18 mouse cellular contexts compared by ENCODE assay signal in genomic region chr2:179440161-179440560, GRCm38 (mm10). TPM values are rescaled to one million over a fixed set of nuclear protein-coding genes. Genes with fewer than 3 reads are reported as not detected.
DNase-seq lines count a peak whose midpoint lies in the region; ATAC-seq and TF ChIP-seq lines count a peak whose summit lies in the region.
"Had no signal": no experiment of that assay in that cellular context is flagged by ENCODE, and none has a peak within 500 bp of the region (broad histone marks: within the 10 kb centered on the region; RNA-seq: fewer than 3 reads in every experiment).

No protein-coding gene starts in this region.

- H3K9me3 ChIP-seq in hindbrain, embryonic 14.5 days (ENCODE audit: control insufficient read depth, low read length): no peaks in the 10 kb centered on the region
- no peaks in the 10 kb centered on the region for H3K9me3 ChIP-seq in hindbrain, embryonic 16.5 days (ENCODE audit: control insufficient read depth, low read length)
- H3K9me3 ChIP-seq in lung, embryonic 14.5 days (ENCODE audit: low read depth, low read length): no peaks in the 10 kb centered on the region
- no peaks in the 10 kb centered on the region for H3K9me3 ChIP-seq in lung, postnatal 0 days (ENCODE audit: low read length)
- H3K9me3 ChIP-seq: liver, embryonic 12.5 days; midbrain, embryonic 12.5 days; neural tube, embryonic 12.5 days; stomach, embryonic 15.5 days had no signal

- H3K36me3 ChIP-seq in hindbrain, embryonic 14.5 days (replicated peaks; ENCODE audit: control insufficient read depth, insufficient read depth): no peaks in the 10 kb centered on the region
- no peaks in the 10 kb centered on the region for H3K36me3 ChIP-seq in hindbrain, embryonic 16.5 days (ENCODE audit: control insufficient read depth, insufficient read depth, low read length)
- H3K36me3 ChIP-seq in lung, embryonic 14.5 days (ENCODE audit: insufficient read depth): no peaks in the 10 kb centered on the region
- no peaks in the 10 kb centered on the region for H3K36me3 ChIP-seq in lung, postnatal 0 days (ENCODE audit: insufficient read depth, low read length)
- H3K36me3 ChIP-seq: liver, embryonic 12.5 days; midbrain, embryonic 12.5 days; neural tube, embryonic 12.5 days; stomach, embryonic 15.5 days had no signal

- intact Hi-C loops in gastrocnemius, postnatal 36 days (cut with DNase I): no loop called here

- TF ChIP-seq CTCF in lung, embryonic 14.5 days (IDR thresholded peaks at IDR 0.05; ENCODE audit: low read depth): no peak
- no peak for TF ChIP-seq CTCF in lung, postnatal 0 days (IDR thresholded peaks at IDR 0.05)

- no peak overlapping the region for H3K9ac ChIP-seq in hindbrain, embryonic 14.5 days
- no peak overlapping the region for H3K9ac ChIP-seq in hindbrain, embryonic 16.5 days (ENCODE audit: low read depth, low read length)
- H3K9ac ChIP-seq in lung, embryonic 14.5 days: no peak overlapping the region
- no peak overlapping the region for H3K9ac ChIP-seq in lung, postnatal 0 days (replicated peaks; ENCODE audit: low read depth)
- H3K9ac ChIP-seq: liver, embryonic 12.5 days; midbrain, embryonic 12.5 days; neural tube, embryonic 12.5 days; stomach, embryonic 15.5 days had no signal

- no peak overlapping the region for H3K27ac ChIP-seq in hindbrain, embryonic 14.5 days
- no peak overlapping the region for H3K27ac ChIP-seq in hindbrain, embryonic 16.5 days (ENCODE audit: low read depth, low read length)
- no peak overlapping the region for H3K27ac ChIP-seq in lung, embryonic 14.5 days (ENCODE audit: low read depth)
- no peak overlapping the region for H3K27ac ChIP-seq in lung, postnatal 0 days (ENCODE audit: low read length)
- H3K27ac ChIP-seq: heart, adult 2 months; liver, embryonic 12.5 days; midbrain, embryonic 12.5 days; neural tube, embryonic 12.5 days; stomach, embryonic 15.5 days had no signal

- peak; percentile 64 for DNase-seq in hindbrain, embryonic 14.5 days (ENCODE audit: low spot score)
- DNase-seq in lung, embryonic 14.5 days: peak; percentile 32
- DNase-seq in lung, postnatal 0 days (ENCODE audit: low spot score): no peak
- DNase-seq in embryo, embryonic 11 days: peak; percentile 33
- peak; percentile 23 for DNase-seq in right cerebral cortex, postnatal 14 days
- DNase-seq in gastrocnemius, postnatal 36 days: no peak
- DNase-seq in lung, adult 18-20 months: no peak
- DNase-seq: cerebellum, adult 9-11 months; heart, adult 2 months; heart, postnatal 36 days; kidney, adult 2 months; lung, postnatal 36 days; thymus, postnatal 4 days had no signal

- H3K4me1 ChIP-seq in hindbrain, embryonic 14.5 days (replicated peaks; ENCODE audit: control insufficient read depth, insufficient read depth, low read length): peaks cover 19% of the 10 kb centered on the region
- H3K4me1 ChIP-seq in hindbrain, embryonic 16.5 days (ENCODE audit: control insufficient read depth, insufficient read depth, low read depth, low read length): peaks cover 26% of the 10 kb centered on the region
- H3K4me1 ChIP-seq in lung, embryonic 14.5 days (ENCODE audit: insufficient read depth): 0 out of 2 replicates have a peak, but pooled peaks cover 2% of the 10 kb centered on the region
- no peaks in the 10 kb centered on the region for H3K4me1 ChIP-seq in lung, postnatal 0 days (ENCODE audit: insufficient read depth, low read depth, low read length)

- 18% methylated on average over 9 of the region's 9 CpGs for WGBS in hindbrain, embryonic 14.5 days
- WGBS in hindbrain, embryonic 16.5 days: 23% methylated on average over 9 of the region's 9 CpGs
- WGBS in lung, embryonic 14.5 days: 24% methylated on average over 9 of the region's 9 CpGs
- WGBS in lung, postnatal 0 days: 27% methylated on average over 9 of the region's 9 CpGs

- H3K4me3 ChIP-seq in hindbrain, embryonic 14.5 days (replicated peaks; ENCODE audit: low read length): no peak overlapping the region
- H3K4me3 ChIP-seq in hindbrain, embryonic 16.5 days (ENCODE audit: low read length): no peak overlapping the region
- H3K4me3 ChIP-seq in lung, embryonic 14.5 days (ENCODE audit: low read depth, low read length): no peak overlapping the region
- H3K4me3 ChIP-seq in lung, postnatal 0 days (ENCODE audit: low read depth, low read length): no peak overlapping the region
- H3K4me3 ChIP-seq: heart, adult 2 months; liver, embryonic 12.5 days; midbrain, embryonic 12.5 days; neural tube, embryonic 12.5 days; stomach, embryonic 15.5 days had no signal

- TF ChIP-seq EP300 in lung, postnatal 0 days (IDR thresholded peaks at IDR 0.05): no peak

- peaks cover 5% of the 10 kb centered on the region; the same call in 1 of the 2 replicates for H3K27me3 ChIP-seq in hindbrain, embryonic 14.5 days (ENCODE audit: control insufficient read depth, insufficient read depth, low read length)
- H3K27me3 ChIP-seq in hindbrain, embryonic 16.5 days (replicated peaks; ENCODE audit: control insufficient read depth, insufficient read depth, low read length): peaks cover 4% of the 10 kb centered on the region
- peaks cover 35% of the 10 kb centered on the region for H3K27me3 ChIP-seq in lung, embryonic 14.5 days (ENCODE audit: insufficient read depth, low read length)
- H3K27me3 ChIP-seq in lung, postnatal 0 days (replicated peaks; ENCODE audit: insufficient read depth, low read length): peaks cover 19% of the 10 kb centered on the region

- no peak overlapping the region for H3K4me2 ChIP-seq in hindbrain, embryonic 14.5 days (replicated peaks)
- H3K4me2 ChIP-seq in hindbrain, embryonic 16.5 days (ENCODE audit: low read length): no peak overlapping the region
- H3K4me2 ChIP-seq in lung, embryonic 14.5 days: no peak overlapping the region
- no peak overlapping the region for H3K4me2 ChIP-seq in lung, postnatal 0 days (replicated peaks; ENCODE audit: low read depth, low read length)
- H3K4me2 ChIP-seq: liver, embryonic 12.5 days; midbrain, embryonic 12.5 days; neural tube, embryonic 12.5 days; stomach, embryonic 15.5 days had no signal

- no peak for ATAC-seq in hindbrain, embryonic 14.5 days (ENCODE audit: low FRiP score)
- ATAC-seq in hindbrain, embryonic 16.5 days: no peak
- no peak for ATAC-seq in lung, embryonic 14.5 days (ENCODE audit: insufficient read depth)
- no peak for ATAC-seq in lung, postnatal 0 days
- ATAC-seq: liver, embryonic 12.5 days had no signal

RNA-seq across cellular contexts. Expression of gene Cdh4, which starts 2.1 kb away (rescaled TPM):
- polyA plus RNA-seq in hindbrain, embryonic 14.5 days (2014; fragmentation: Nextera tagmentation; extraction: Ambion mirVana): 32.8 and 36.7 TPM in 2 replicates
- polyA plus RNA-seq in hindbrain, embryonic 16.5 days (2015; fragmentation: Nextera tagmentation; extraction: Ambion mirVana): 43.0 and 46.7 TPM in 2 replicates
- polyA plus RNA-seq in lung, embryonic 14.5 days (2014; fragmentation: Nextera tagmentation; extraction: Ambion mirVana): 4.9 and 5.2 TPM in 2 replicates
- polyA plus RNA-seq in lung, postnatal 0 days (2015; fragmentation: Nextera tagmentation; extraction: Ambion mirVana): 2.6 and 3.4 TPM in 2 replicates
- 1 to 10 TPM; 5.1 to 8.2 TPM for total RNA-seq in gastrocnemius, postnatal 36 days (2021)

Comparison
In these comparisons a context has a peak if more than half of its experiments do, and no peak if none do; other contexts are left out.
1. DNase-seq: peak in hindbrain, embryonic 14.5 days (single experiment), lung, embryonic 14.5 days (single experiment), embryo, embryonic 11 days (single experiment) and right cerebral cortex, postnatal 14 days (single experiment); none in lung, postnatal 0 days (single experiment), gastrocnemius, postnatal 36 days (0 of 2) and lung, adult 18-20 months (0 of 2).